Mouse (Mus musculus) splenic B cell, adult 2 months (primary cell): Measurements from ENCODE around the gene Gm20503.

Experiments used
- DNase-seq: peaks from one replicate; pipeline ENCODE4 v3.0.0-alpha.2; 2011; ENCODE audit warnings: low read depth, low spot score
- H3K27me3 ChIP-seq: 2 replicates; pipeline ENCODE4 v1.6.1; 2012; ENCODE audit warnings: mild to moderate bottlenecking, low read length, moderate library complexity, mixed read lengths; ENCODE audit not compliant: control insufficient read depth, poor library complexity, insufficient read depth, severe bottlenecking
- H3K36me3 ChIP-seq: 2 replicates; pipeline ENCODE4 v1.6.1; 2012; ENCODE audit warnings: mild to moderate bottlenecking, low read length, moderate library complexity, mixed read lengths; ENCODE audit not compliant: control insufficient read depth, poor library complexity, insufficient read depth, severe bottlenecking

Gene Gm20503

DNA sequence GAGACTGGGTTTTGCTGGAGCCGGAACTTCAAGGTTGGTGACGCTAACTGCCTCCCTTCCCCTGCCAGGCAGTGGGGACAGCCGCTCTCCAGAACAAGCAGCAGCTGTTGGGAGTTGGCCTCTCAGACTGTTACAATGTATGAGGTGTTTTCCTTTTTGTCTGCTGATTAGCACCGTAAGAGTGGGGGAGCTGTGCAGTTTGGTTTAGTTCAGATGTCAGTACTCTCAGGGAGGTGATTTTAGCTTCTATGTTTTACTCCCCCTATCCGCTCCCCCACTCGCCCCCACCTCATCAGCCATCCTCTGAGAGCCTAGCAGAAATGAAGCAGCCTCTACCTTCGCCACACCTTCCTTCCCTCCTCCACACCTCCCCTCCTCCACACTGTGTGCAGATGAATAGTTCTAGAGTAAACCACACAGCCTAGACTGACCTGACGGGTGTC lies 7.7 kb upstream of the Gm20503 start:
- Histone ChIP-seq H3K27me3 (no peaks in the 10 kb centered on the region), H3K36me3 (no peaks in the 10 kb centered on the region)
- no peak for DNase-seq

DNA sequence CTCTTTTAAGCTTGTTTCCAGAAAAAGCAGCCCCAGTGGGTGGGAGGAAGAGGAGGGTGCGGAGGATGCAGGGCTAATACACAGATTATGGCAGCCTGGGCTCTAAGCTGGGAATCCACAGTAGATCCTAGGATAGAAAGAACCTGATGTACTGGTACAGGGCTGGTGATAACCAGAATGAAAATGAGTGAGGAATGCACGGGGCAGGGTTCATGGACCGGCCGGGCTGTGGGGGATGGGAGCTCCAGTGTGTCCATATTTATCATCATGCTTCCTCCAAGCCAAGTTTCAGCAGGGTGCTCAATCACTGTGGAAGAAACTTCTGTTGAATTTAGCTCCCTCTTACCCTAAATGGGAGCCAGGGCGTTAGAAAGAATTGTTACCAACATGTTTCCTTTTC lies 5.9 kb upstream of the Gm20503 start:
- no peak for DNase-seq
- H3K36me3 ChIP-seq, result no peaks in the 10 kb centered on the region
- H3K27me3 ChIP-seq, result no peaks in the 10 kb centered on the region

DNA sequence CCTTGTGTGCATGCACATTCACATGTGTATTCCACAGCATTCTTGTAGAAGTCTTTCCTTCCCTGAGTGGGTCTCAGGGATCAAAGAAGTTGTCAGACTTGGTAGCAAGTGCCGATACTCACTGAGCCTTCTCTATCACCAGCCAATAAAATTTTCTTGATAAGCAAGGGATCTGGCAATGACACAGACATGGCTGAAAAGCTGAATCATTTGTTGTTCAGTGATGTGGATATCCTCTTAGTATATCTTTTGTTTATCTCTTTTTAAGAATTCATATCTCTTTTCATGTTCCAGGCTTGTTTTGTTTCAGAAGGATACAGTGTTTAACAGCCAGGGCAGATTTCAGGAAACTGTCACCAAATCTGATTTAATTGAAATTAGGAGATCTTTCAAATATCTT lies 4.3 kb upstream of the Gm20503 start:
- Histone ChIP-seq H3K36me3 (no peaks in the 10 kb centered on the region), H3K27me3 (no peaks in the 10 kb centered on the region)
- DNase-seq, result no peak

DNA sequence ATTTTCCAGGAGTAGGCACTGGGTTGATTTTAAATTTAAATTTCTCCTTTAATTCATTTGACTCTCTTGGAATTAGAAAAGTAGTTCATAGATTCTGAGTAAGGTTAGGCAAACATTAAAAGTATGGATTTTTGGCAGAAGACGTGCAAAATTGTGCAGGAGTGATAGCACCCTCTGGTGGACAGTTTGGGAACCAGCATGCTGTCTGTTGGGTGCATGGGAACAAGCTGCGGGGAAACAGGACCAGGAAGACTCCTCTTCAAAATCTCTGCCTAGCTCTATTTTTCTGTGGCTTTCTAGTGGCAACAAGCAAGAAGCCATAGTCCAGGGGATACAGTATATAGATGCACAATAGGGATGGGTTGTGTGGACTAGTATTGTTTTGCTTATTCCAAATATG lies 3.3 kb upstream of the Gm20503 start:
- Histone ChIP-seq H3K27me3 (no peaks in the 10 kb centered on the region), H3K36me3 (no peaks in the 10 kb centered on the region)
- DNase-seq, result peak; percentile 85

DNA sequence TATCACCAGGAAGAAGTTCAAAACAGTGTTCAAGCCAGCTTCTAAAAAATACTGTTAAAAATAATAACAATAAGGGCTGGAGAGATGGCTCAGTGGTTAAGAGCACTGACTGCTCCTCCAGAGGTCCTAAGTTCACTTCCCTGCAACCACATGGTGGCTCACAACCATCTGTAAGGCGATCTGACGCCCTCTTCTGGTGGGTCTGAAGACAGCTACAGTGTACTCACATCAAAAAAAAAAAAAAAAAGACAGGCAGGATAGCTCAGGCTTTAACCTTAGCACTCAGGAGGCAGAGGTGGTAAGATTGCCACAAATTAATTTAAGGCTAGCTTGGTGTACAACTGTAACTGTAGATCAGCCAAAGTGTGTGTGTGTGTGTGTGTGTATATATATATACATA lies 2.4 kb upstream of the Gm20503 start:
- no peaks in the 10 kb centered on the region for H3K27me3 ChIP-seq
- peak; percentile 89 for DNase-seq
- no peaks in the 10 kb centered on the region for H3K36me3 ChIP-seq

DNA sequence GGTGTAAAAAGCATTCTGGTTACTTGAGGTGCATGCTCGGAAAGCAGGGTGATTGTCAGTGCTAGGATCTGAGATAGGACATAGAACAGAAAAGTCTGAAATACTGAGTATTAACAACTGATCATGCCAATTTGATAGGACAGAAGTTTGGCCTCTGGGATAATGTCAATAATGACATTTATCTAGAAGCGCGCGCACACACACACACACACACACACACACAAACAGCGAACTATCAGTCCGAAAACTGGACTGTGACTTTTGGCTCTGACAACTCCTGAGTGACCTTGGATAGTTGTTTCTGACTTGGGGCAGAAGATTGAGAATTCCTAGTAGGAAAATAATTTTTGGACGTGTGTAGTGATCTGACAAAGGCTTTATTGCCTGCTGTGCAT lies 793 bp downstream of the Gm20503 start:
- H3K27me3 ChIP-seq, result no peaks in the 10 kb centered on the region
- H3K36me3 ChIP-seq, result no peaks in the 10 kb centered on the region
- no peak for DNase-seq

DNA sequence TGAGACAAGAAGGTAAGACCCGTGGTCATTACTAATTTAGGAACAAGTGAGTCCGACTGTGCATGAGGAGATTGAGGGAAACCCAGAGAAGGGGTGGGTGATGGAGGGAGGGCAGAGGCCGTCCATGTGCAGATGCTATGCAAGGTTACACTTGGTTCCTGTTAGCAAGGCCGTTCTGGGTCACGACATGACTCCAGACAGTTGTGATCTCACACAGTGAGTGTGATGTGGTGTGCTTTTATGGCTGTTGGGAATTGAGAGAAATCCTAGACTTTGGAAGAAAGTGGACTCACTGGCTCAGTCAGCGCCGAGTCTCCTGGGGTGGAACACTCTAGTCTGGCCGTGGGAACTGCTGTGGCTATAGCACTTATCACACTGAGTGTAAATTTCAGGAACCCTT lies 3.2 kb downstream of the Gm20503 start:
- H3K27me3 ChIP-seq, result no peaks in the 10 kb centered on the region; the same call in 1 of the 2 replicates
- no peak for DNase-seq
- H3K36me3 ChIP-seq, result no peaks in the 10 kb centered on the region

DNA sequence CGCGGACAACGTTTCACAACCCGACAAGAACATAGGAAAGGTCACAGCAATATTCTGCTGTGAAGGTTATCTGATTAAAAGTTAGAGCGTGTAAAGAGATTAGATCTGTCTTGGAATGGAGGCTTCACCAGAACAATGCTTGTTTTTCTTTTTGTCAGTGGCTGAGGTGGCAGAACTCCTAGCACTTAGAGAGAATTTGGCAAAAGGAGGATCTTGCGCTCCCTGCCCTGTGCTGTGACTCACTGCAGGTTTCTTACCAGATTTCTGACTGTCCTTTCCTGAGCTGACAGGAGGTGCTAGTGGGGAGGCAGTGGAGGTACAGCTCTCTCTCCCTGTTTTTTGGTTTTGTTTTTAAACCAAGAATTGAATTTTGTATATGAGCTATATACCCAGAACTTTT lies 4.0 kb downstream of the Gm20503 start:
- no peaks in the 10 kb centered on the region for H3K36me3 ChIP-seq
- no peaks in the 10 kb centered on the region; the same call in 1 of the 2 replicates for H3K27me3 ChIP-seq
- DNase-seq, result no peak

DNA sequence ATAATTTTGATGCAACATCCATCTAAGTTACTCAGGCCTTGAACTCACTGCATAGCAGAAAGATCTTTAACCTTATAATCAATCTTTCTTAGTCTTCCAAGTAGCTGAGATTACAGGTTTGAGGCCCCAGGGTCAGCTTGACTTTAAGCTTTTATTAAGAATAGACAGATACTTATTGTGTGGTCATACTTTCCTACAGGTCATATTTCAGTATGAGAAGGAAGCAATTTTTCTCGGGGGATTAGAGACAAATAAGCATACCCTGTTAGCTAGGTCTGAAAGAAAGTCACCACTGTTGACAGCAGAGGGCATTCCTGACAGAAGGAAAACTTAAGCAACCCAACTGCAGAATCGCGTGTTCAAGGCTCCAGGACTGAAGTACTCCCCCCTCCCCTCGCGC lies 5.0 kb downstream of the Gm20503 start:
- Histone ChIP-seq H3K36me3 (no peaks in the 10 kb centered on the region), H3K27me3 (no peaks in the 10 kb centered on the region; the same call in 1 of the 2 replicates)
- DNase-seq, result no peak

DNA sequence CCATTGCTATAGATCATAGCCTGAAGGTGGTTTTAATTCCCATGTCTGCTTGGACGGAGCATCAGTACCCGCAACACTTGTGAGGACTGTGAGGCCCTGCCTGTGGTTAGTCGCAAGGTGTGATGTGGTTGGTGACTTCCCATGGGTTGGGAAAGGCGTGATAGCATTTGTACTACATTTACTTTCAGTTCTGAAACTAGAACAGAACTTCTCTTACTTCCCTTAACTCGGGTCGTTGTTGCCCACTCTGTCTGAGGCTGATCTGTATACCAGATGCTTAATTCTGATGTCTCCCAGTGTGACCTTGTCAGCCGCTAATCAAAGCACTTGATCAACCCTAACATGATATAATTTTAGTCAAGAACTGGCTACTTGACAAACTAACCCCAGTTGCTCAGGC lies 6.2 kb downstream of the Gm20503 start:
- H3K36me3 ChIP-seq, result no peaks in the 10 kb centered on the region; the same call in 1 of the 2 replicates
- no peaks in the 10 kb centered on the region; the same call in none of the 2 replicates for H3K27me3 ChIP-seq
- peak; percentile 62 for DNase-seq

DNA sequence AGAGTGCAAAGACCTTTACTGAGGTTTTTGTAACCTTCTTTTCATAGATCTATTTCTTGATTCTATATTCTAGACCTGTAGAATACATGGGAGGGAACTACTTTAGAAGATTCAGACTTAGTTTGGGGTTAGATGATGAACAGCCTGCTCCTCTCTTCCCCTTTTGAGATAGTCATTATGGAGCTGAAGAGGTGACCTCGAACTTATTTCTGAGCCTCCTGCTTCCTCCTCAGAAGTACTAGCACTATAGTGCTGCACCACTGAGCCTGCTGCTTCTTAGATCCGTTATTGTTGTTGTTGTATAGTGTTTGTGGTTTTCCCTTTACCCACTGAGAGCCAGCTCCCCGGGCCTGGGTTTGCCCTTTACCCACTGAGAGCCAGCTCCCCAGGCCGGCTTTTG lies 6.7 kb downstream of the Gm20503 start:
- Histone ChIP-seq H3K27me3 (no peaks in the 10 kb centered on the region; the same call in none of the 2 replicates), H3K36me3 (no peaks in the 10 kb centered on the region; the same call in 1 of the 2 replicates)
- DNase-seq, result peak; percentile 34

DNA sequence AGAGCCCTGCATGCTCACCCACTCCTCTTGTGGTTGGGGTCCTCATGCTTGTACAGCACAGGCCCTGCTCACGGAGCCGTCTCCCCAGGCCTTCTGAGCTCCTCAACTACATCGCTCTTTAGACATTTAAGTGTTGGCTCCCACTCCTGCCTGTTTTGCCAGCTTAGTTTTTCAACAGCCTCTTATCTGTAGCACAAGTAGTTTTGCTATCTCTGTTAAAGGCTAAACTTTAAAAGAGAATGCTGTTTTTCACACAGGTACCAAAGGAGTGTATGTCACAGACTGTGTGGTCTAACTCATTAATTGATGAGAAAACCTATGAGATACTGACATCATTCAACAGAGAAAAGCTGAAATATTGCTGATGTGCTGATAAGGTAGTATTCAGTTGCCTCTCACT lies 8.4 kb downstream of the Gm20503 start:
- no peaks in the 10 kb centered on the region; the same call in none of the 2 replicates for H3K27me3 ChIP-seq
- no peaks in the 10 kb centered on the region; the same call in 1 of the 2 replicates for H3K36me3 ChIP-seq
- DNase-seq, result no peak

DNA sequence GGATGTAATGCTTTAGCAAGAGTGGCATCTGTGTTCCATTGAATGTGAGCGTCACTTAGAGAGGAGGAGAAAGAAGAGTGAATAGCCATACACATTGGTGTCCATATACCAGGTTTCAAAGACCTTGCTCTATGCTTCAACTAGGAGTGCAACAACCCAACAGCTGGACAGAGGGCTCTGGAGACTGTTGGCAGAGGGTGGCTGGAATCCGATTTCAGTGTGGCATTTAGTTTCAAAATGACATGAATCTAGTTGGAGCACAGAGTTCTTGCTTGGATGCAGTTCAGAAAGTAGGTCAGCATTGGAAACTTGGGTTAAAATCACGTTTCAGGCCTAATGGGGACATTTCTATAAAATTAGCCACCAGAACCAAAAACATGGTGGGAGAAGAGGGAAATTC lies 12.2 kb downstream of the Gm20503 start:
- peaks cover 2% of the 10 kb centered on the region for H3K36me3 ChIP-seq
- DNase-seq, result no peak
- H3K27me3 ChIP-seq, result no peaks in the 10 kb centered on the region; the same call in none of the 2 replicates

DNA sequence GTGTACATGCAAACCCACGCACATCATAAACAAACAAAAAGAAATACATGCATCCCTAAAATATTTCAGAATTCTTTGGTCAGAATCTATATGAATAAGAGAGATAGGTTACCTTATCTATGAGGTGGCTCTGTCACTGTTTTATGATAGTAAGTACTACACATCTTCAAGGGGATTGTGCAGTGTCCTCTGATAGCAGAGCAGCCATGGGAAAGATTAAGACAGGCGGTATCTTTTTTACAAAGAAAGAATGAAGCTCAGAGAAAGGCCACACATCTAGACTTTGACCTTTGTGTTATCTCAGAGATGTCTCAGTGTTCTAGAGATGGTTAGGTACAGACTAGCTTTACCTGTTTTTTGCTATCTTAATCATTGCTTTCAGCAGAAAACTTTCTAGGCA lies 13.9 kb downstream of the Gm20503 start:
- no peaks in the 10 kb centered on the region; the same call in 1 of the 2 replicates for H3K27me3 ChIP-seq
- DNase-seq, result no peak
- H3K36me3 ChIP-seq, result peaks cover 4% of the 10 kb centered on the region

DNA sequence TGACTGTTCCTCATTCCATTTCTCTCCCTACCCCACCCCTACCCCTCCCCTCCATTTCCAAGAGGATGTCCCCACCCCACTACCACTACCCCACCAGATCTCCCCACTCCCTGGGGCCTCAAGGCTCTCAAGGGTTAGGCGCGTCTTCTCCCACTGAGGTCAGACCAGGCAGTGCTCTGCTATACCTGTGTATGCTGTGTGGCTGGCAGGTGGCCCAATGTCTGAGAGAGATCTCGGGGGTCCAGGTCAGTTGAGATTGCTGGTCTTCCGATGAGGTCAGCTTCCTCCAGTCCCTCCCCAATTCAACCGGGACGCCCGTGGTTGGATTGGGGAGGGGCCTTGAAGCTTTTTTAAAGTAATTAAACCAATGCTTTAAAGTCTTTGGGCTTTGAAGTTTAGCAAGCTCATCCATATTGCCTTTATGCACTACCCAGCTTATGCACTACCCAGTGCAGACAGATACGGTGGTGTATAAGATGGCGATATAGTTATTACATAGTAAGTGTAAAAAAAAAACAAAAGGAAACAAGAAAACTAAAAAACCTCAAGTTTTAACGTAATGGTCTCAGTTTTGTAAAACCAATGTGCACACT lies 31.4 kb downstream of the Gm20503 start:
- Histone ChIP-seq H3K36me3 (peaks cover 1% of the 10 kb centered on the region; the same call in 1 of the 2 replicates), H3K27me3 (no peaks in the 10 kb centered on the region)
- peak; percentile 9 for DNase-seq
